Mouse (Mus musculus): ENCODE measurements around the gene Myocd.

DNA sequence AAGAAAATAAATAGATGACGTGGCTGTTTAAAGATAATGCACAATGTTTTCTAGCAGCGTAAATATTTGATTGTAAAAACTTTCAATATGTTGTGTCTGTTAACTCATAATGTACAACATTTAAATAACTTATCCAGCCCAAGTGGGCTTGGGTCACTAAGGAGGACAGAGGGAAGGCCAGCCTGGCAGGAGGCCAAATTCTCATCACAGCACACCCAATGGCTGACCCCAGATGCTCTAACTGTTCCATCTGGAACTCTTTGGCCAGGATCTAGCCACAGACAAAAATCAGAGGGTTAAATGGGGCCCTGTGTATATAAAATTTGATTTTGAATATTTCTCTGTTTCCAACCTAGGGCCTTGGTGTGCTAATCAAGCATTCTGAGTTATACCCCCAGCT lies 16.4 kb upstream of the Myocd start:
- TF ChIP-seq POLR2A (IDR thresholded peaks at IDR 0.05; ENCODE audit: control insufficient read depth, extremely low read depth, insufficient read depth, low read length, poor library complexity) (no peak), CTCF (IDR thresholded peaks at IDR 0.05; ENCODE audit: borderline replicate concordance, control insufficient read depth, extremely low read depth, insufficient read depth, low read length, poor library complexity) (no peak)
